Mouse (Mus musculus) ovary, postnatal 36 days (tissue): ENCODE measurements around the gene Mmp2.

Experiments used
- DNase-seq: peaks from one replicate; pipeline ENCODE4 v3.0.0; 2022; ENCODE audit warnings: low spot score, mixed read lengths

Gene Mmp2

GRCm38 (mm10) chr8:92896056-92896455 is 69.0 kb downstream of the Mmp2 start:
- DNase-seq = no peak

GRCm38 (mm10) chr8:92896611-92897010 is 69.5 kb downstream of the Mmp2 start:
- DNase-seq = no peak

GRCm38 (mm10) chr8:92897794-92898193 is 70.7 kb downstream of the Mmp2 start:
- DNase-seq = no peak

- no peak for DNase-seq
Measured at GRCm38 (mm10) chr8:92899590-92899989, 72.5 kb downstream of the Mmp2 start.

GRCm38 (mm10) chr8:92901107-92901506 is 74.0 kb downstream of the Mmp2 start, which contains the start of gene Capns2:
Gene Capns2 (plus strand): TSS chr8:92901407.
- no peak for DNase-seq

- DNase-seq = no peak
Measured at GRCm38 (mm10) chr8:92902981-92903380, 75.9 kb downstream of the Mmp2 start.
